Mouse (Mus musculus) thymus, adult 18-20 months (tissue): ENCODE results near the gene Shisa2.

Experiments used
- DNase-seq, 2 experiments: peaks; one replicate each; pipeline ENCODE4 v3.0.0; 2022; ENCODE audit warnings: mixed read lengths in 2 of 2

Gene Shisa2

GRCm38 (mm10) chr14:59632067-59632466 lies 7.0 kb downstream of the Shisa2 start:
- no peak for DNase-seq

DNA sequence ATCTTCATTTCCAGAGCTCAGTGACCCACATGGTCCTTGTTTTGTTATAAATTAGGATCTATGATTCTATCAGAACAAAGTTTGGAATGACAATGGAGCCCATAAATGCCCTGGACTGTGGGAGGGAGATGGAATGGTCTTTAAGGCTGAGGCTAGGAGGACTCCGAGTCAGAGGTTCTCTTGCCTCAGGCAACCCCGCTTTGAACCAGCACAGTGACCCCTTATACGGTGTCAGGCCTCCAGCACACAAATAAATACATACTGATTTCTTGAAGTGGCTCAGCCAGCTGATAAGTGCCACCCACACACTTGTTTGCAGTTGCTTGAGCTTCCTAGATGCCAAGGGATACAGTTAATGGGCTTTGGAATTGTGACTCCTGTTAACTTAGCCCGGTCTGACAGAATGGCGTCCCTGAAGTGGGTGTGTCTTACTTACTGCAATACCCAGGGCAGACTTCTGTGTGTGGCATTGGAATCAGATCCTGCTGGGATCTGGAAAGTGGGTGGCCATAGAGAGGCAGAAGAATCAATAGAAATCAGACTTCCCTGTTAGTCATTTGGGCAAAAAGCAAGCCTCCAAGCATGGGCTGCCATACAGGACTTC lies 8.3 kb downstream of the Shisa2 start:
- no peak for DNase-seq

- no peak for DNase-seq
These were observed 8.9 kb downstream of the Shisa2 start for GRCm38 (mm10) chr14:59633988-59634387.

DNA sequence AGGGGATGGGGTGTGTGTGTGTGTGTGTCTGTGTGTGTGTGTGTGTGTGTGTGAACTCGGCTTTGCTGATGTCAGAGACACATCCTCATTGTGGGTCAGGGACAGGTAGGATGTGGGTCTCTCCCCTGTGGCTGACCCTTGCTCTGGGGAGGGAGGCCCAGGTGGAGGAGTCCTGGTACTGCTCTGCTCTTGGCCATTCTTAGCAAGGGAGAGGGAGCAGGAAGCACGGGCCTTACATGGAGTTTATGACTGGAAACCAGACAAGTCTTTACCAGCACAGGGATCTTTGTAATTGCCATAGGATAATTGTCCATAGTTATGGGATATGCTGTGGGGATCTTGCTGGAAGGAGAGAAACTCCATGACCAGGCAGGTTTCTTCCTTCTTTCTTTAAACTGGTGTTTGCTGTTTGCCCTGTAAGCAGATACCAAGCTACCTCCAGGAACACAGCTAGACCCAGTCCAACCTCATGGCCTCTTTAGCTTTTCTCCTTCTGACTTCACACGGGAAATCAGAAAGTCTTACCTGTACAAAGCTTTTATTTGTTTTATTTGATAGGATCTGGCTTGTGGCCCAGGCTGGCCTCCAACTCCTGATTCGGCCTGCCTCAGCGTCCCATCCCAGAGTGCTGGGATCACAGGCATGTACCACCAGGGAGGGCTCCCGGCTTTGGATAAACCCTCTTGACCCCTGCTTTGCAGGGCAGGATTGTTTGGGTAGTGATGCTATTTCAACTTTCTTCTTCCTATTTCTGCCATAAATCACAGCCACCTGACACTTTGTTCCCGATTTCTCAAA lies 14.0 kb downstream of the Shisa2 start:
- DNase-seq = no peak

- no peak for DNase-seq
These were observed 16.7 kb downstream of the Shisa2 start for GRCm38 (mm10) chr14:59641856-59642255.

DNA sequence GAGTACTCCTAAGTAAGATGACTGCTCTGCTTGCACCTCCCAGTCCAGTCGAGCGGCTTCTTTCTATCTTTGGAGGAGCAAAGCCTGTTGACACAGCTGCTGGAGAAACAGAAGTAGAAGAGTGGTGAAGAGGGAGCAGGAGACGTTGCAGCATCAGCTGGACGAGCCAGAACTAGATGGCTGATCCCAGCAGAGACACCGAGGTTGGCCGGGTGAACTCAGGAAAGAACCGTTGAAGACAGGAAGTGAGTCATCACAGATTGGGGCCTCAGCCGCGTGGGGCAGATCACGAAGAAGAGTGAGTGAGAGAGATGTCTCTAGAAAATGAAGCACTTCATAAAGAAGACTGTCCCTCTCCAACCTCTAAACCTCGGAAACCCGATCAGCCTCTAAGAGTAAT lies 18.5 kb downstream of the Shisa2 start:
- DNase-seq = peak; percentile 26 to 37

GRCm38 (mm10) chr14:59644166-59644565 lies 19.1 kb downstream of the Shisa2 start:
- DNase-seq = no peak

DNA sequence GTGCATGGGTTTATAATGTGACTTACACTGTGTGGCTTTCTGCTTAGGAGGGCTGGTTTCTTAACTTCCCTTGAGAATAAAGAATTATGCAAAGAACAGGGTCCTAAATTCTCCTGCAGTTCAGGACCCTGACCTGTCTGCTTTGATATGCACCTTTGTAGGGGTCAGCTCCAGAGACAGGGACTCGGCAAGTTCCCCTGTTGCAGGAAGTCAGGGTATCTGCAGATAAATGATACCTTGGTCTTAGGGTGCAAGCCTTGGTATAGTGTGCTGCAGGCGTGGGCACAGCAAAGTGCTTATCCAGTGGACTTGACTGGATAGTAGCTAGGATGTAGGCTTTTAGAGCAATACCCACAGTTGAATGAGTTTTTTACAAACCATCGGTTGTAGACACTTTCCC lies 19.8 kb downstream of the Shisa2 start:
- no peak for DNase-seq

DNA sequence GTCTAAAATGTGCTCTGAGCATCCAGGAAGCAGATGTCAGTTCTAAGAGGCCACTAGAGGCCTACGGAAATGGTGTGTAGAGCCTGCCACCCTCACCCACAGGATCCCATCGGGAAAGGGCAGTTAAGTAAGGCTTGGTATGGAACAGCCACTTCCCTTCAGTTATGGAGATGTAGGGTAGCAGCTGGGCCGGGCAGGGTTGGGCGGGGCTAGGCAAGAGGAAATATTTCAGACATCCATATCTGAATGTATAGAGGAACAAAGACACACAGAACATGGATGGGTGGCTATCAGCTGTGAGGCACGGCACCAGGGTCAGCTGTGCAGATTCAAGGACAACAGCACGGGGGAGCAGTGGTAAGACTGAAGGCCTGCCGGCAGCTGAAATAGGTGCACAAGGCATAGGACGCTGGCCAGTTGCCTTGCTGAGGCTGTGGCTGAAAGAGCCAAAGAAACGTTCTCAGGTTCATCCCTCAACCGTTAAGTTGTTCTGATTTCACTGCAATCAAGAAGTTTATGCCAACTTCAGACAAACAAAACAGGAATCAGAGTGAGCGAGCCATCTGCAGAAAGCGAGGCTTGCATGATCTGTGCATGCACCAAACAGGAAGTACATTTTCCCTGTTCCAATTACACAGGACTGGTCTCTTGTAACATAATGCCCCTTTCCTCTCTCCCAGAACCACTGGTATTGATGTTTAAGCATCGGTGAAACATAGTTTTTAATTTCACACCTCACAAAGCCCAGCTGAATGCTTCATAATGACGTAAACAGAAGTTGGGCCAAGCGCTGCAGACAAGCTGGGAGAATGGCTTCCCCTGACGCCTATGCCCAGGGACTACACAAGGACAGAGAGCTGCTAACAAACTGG lies 22.0 kb downstream of the Shisa2 start:
- DNase-seq = no peak

DNA sequence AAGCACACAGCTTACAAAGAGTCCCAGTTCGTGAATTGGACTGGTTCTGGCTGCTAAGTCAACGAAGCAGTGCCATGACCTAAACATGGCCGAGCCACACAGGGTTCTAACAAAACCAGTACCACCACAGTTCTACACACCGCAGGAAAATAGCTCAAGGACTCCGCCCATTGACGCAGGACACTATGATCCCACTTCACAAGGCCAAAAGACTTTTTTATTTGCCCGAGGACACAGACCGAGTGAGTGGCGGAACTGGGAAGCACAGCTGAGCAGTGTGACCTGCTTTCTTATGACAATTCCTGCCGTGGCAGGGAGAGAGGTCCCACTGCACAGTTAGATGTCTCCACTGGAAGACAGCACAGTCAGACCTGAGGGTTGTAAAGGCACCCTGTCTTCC lies 23.5 kb downstream of the Shisa2 start:
- DNase-seq = no peak

DNA sequence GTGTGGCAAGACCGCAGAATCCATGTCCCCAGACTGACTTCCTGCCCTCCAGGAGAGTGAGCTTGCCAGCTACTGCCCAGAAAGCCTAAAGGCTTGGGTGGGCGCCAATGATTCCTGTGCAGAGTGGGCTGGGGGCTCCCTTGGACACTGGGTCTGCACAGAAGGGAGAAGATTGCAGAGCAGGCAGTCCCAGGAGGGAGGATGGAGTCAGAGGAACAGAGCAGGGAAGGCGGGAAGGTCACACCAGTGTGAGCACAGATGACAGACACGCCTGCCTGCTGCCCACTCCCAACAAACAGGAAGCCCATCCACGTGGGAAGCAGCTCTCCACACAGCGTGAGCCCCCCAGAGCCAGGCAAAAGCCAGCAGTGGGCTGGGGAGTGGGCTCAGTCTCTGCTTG lies 24.2 kb downstream of the Shisa2 start:
- DNase-seq = no peak

DNA sequence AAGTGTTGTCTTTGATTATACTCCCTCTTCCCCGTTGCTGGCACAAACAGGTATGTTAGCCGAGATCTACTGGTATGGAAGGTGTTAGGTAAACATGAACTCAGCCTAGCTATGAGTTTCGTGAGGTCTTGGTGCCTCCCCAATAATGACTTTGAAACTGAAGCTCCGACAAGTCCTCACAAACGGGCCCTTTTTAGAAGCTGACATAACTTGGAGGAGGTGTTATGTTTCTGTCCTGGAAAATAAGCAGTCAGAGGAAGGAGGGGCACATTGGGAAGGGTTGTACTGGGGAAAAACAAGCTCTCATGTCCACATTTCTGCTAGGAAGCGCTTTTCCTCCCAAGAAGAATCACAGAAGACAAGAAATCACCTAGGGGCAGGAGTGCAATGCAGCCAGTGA lies 31.5 kb downstream of the Shisa2 start:
- no peak for DNase-seq

DNA sequence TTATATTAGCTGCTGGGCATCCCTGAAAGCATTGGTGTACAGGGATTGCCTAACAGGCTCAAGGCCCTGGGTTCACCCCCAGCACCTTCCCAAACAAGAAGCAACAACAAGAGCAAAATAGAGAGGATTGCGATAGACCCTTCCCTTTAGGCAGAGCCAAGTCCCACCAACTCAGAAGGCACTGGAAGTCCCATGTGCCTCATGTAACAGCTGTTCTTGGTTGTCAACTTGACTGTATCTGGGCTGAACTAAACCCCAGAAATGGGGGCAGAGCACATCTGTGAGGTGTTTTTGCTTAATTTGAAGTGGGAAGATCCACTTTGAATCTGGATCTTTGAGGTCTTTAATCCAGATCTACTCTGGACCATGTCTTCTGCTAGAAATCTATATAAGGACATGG lies 32.0 kb downstream of the Shisa2 start:
- no peak for DNase-seq

GRCm38 (mm10) chr14:59672893-59673515 lies 47.9 kb downstream of the Shisa2 start:
- DNase-seq = no peak

GRCm38 (mm10) chr14:59674556-59674955 lies 49.4 kb downstream of the Shisa2 start:
- DNase-seq = no peak

DNA sequence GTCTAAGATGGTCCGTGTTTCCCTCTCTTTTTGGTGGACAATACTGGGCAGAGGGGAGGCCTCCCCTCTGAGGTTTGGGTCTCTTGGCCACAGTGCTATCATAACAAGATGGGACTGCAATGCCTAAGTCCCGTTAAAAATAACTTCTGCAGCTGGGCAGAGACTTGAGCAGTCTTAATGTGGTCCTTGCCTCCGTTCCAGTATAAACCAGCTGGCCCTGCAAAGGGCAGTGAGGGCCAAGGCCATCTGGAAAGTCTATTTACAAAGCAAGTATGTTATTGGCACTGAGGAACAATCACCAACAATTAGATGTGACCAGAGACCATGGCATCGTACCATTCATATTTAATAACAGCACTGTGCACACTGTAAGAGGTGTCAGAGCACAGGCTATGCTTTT lies 50.2 kb downstream of the Shisa2 start:
- DNase-seq = no peak

DNA sequence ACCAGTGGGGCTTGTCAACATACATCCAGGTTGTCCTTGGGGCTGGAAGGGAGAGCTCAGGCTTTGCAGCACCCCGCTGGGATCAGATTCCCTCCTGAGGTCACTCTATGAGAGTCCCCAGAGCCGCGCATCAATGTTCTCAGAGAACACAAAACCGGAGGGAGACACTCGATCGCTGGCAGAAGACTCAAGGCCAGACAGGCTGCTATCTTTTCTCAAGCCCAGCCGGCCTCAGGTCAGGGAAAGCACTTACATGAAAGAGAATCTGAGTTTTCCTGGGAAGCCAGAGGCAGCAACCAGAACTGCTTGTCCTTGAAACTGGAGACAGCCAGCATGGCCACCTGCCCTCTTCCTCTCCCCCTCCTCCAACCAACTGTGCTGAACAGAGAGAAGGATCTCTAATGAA lies 52.5 kb downstream of the Shisa2 start:
- no peak for DNase-seq
